Mouse (Mus musculus) 416B (cell line): ENCODE data around the gene Itga10.
"Not testable (repeated sequence)": the region's sequence is repeated elsewhere in the genome, so short reads cannot be mapped to it uniquely, and the experiment has no call there.

ENCODE experiments used
- DNase-seq: peaks from one replicate; pipeline ENCODE4 v3.0.0; 2011; ENCODE audit warnings: low read depth

Gene Itga10

GRCm38 (mm10) chr3:96645018-96645649 is at the start of gene Itga10:
Gene Itga10 (plus strand): TSS chr3:96645584.
- peak; percentile 46 for DNase-seq

GRCm38 (mm10) chr3:96595661-96596060 is 49.7 kb upstream of the Itga10 start:
- DNase-seq: no peak

- DNase-seq: no peak
Measured at GRCm38 (mm10) chr3:96596228-96596707, 49.1 kb upstream of the Itga10 start, which contains the start of gene Ankrd34a. Gene Ankrd34a (plus strand): TSS chr3:96596636.

DNA sequence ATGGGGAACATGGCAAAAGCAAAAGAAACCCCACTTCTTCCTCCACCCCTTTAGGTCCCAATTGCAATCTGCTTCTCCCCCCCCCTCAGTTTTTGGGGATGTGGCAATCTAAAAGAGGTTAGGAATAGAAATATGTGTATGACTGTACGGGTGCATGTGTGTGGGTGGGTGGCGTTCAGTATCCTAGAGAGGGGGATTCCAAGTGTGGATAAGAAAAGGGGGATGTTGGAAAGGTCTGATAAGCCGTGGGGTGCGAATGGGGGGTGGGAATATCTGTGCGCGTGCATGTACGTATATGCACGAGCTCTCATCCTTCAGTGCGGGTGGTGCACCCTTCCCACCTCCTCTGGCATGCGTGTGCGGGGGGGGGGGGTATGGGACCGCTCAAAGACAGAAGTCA is 48.5 kb upstream of the Itga10 start:
- DNase-seq: no peak

- no peak for DNase-seq
Measured at GRCm38 (mm10) chr3:96597435-96597891, 47.9 kb upstream of the Itga10 start.

DNA sequence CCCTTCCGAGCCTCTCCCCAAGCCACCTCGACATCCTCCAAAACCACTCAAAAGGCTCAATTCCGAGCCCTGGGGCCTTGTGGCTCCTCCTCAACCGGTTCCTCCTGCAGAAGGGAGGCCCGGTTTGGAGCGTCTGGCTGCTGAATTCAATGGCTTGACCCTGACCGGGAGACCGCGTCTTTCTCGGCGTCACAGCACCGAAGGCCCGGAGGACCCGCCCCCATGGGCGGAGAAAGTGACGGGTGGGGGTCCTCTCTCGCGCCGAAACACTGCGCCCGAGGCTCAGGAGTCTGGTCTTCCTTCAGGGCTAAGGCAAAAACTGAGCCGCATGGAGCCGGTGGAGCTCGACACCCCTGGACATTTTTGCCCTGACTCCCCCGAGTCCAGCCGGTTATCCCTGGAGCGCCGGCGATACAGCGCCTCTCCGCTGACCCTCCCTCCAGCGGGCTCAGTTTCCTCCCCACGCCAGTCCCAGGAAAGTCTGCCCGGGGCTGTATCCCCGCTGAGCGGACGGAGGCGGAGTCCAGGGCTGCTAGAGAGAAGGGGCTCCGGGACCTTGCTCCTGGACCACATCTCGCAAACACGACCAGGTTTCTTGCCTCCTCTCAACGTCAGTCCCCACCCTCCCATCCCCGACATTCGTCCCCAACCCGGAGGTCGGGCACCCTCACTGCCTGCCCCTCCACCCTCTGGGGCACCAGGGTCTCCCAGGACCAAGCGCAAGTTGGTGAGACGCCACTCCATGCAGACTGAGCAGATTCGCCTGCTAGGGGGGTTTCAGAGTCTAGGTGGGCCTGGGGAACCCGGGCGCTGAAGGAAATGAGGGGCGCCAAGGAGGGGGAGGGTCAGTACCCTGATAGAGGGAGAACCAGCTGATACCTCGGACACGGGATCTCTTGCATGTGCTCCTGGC is 47.0 kb upstream of the Itga10 start:
- no peak for DNase-seq

GRCm38 (mm10) chr3:96599069-96599393 is 46.4 kb upstream of the Itga10 start:
- no peak for DNase-seq

DNA sequence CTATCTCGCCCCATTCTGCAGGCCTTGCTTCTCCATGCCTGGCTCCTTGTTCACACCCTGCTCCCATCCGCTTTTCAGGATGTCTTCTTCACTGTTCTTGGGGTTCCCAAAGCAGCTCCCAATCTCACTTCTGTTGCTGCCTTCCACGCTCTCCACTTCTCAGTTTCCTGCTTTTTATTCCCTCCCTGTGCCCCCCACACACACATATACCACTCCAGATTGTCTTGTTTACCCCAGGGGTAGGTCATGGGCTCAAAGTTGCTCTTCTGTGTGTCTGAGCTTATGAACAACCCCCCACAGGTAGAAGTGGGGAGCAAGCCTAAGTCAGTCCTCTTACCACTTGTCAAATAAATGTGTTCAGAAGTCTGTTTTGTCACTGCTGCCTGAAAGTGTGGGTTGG is 46.0 kb upstream of the Itga10 start:
- no peak for DNase-seq

- peak; percentile 97 for DNase-seq
Measured at GRCm38 (mm10) chr3:96600639-96601250, 44.6 kb upstream of the Itga10 start, which contains the start of gene Lix1l. Gene Lix1l (plus strand): TSS chr3:96601149.

DNA sequence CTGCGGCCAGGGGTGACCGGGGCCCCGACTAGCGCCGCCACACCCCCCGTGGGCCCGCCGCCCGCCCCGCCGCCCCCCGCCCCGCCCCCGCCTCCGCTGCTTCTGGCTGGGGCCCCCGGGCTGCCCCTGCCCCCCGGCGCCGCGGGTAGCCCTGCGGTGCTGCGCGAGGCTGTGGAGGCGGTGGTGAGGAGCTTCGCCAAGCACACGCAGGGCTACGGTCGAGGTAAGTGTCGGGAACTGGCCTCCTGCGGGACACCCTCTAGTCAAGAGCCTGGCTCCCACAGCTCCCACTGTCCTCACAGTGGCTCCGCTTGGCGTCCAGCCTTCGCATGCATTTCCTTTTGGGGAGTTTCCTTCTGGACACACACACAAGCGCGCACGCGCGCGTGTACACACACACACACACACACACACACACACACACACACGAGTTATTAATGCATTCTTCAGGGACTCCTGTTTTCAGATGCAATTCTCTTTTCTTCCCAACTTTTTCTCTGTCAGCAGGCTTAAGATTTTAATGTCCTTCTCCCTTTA is 44.1 kb upstream of the Itga10 start:
- DNase-seq: peak; percentile 78

DNA sequence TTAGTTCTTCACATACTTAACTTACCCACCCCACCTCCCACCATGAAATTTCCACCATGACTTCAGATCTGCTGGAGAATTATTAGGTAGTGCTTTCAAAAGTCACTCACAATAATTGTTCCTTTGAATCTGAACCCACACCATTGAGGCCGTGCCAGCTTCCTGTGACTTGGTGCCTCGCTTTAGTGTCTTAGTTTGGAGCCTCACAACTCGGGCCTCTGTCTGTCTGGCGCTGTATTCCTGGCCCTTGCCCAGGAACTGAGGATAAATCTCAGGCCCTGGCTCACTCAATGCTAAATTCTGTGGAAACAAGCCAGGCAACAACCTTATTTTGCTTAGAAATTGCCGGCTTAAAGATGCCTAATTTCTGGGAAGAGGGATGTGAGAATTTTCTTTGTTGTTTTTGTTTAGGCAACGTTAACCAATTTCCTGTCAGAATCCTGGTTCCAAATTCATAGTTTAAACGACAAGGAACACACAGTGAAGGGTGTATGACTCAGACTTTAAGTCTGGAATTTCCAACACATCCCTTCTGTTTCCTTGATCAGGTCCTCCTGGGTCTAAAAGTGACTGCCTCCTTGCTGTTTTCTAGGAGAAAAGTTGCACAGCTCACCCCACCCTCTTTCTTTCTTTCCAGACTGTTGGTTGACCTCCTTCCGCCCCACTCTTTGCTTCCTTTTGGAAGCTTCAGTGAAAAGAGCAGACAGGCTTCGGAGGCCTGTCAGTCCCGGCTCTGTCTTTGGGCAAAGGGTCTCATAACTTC is 43.3 kb upstream of the Itga10 start:
- peak; percentile 10 for DNase-seq

GRCm38 (mm10) chr3:96602704-96603084 is 42.7 kb upstream of the Itga10 start:
- DNase-seq: no peak

DNA sequence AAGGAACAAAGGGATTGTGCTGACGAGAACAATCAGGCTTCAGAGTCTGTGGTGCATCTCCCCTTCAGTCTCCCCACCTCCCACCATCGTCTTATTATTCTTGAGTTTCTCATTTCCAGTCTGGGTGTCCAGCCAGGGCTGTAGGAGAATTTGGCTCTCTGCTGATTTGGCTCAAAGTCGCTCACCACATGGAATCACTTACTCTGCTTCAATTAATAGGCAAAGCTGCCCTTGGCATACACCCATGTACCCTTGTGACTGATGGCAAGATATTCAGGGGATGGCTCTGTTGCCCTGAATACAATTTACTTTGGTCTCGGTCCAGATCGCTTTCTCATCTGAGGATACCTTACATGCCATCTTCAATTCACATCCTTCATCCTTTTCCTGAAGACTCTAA is 42.1 kb upstream of the Itga10 start:
- no peak for DNase-seq

DNA sequence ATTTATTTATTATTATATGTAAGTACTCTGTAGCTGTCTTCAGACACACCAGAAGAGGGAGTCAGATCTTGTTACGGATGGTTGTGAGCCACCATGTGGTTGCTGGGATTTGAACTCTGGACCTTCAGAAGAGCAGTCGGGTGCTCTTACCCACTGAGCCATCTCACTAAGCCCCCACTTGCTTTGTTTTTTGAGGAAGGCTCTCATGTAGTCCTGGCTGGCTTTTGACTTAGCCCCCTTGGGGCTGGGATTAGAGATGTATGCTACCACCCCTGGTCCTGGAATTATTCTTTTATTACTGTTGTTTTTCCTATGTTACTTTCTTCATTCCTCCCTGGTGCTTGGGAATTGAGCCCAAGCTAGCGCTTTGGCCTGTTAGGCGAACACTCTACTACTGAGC is 39.4 kb upstream of the Itga10 start:
- not testable (repeated sequence) for DNase-seq

DNA sequence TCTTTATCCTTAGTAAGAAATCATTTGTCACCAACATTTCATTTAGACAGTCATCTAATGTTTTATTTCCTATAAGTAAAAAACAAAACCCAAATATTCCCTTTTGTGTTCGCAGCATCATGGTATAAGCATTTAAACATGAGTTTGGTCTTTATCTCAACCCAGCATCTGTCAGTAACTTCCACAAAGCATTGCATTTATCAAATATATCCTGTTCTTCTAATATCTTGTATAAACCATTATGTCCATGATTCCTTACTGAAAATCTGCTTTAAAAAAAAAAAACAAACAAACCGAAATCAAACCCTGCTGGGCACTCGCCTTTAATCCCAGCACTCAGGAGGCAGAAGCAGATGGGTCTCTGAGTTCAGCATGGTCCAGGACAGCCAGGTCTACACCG is 38.8 kb upstream of the Itga10 start:
- DNase-seq: peak; percentile 12

- DNase-seq: no peak
Measured at GRCm38 (mm10) chr3:96617941-96618340, 27.4 kb upstream of the Itga10 start.

DNA sequence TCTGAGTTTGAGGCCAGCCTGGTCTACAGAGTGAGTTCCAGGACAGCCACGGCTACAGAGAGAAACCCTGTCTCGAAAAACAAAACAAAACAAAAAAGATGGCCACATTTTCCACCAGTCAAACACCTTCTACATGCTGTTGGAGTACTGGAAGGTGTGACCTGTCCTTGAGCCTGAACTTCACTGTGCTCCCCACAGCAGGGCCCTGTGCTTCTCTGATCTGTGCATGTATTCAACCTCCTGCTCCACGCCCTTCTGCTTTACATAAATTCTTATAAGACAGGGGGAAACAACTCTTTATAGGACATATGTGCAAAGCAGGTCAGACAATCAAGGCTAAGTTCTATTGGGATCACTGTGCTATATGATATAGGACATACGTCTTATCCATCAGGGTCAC is 22.2 kb upstream of the Itga10 start:
- DNase-seq: no peak

DNA sequence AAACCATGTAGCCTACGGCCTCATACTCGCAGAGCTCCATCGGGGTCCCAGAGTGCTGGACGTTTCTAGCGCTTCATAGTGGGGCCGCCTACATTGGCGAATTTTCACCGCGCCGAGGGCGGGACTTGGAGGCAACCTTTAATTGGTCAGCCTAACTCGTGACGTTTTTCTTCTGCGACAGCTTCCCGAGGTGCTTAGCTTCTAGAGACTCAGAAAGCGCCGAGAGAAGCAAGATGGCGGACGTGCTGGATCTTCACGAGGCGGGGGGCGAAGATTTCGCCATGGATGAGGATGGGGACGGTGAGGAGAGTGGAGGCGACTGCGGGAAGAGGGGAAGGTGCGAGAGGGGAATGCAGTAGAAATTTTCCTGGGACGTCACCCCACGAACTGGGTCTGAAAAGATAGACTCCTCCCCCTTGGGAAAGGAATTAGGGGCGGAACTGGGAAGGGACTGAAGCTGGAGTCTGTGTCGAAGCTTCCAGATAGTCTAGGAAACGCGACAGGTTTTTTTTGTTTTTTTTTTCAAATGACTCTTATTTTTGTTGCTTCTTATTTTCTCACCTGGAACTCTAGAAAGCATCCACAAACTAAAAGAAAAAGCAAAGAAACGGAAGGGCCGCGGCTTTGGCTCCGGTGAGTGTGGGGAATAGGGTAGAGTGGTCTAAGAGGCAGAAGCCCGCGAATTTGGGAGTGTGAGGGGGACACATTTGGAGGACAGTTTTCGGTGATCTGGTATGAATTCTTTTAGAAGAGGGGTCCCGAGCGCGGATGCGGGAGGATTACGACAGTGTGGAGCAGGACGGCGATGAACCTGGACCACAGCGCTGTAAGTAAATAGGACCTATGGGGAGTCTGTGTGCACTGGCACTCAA is 15.4 kb upstream of the Itga10 start, which contains the start of gene Rbm8a:
Gene Rbm8a (plus strand): TSS at position 205 of the 872 bp plus-strand sequence.
- peak; percentile 99 for DNase-seq

GRCm38 (mm10) chr3:96632058-96632457 is 13.3 kb upstream of the Itga10 start:
- DNase-seq: no peak

DNA sequence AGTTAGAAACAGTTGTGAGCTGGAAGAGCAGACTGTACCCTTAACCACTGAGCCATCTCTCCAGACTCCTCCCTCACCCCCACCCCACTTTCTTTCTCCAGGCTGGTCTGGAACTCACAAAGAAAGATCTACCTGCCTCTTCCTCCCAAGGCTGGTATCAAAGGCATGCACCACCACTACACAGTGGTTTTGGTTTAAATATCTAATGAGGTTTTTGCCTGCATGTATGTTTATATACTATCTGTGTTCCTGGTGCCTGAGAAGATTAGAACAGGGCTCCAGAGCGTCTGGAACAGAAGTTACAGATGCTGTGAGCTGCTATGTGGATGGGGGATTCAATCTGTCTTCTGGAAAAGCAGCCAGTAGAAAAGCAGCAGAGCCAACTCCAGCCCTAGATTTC is 11.4 kb upstream of the Itga10 start:
- no peak for DNase-seq
